Mouse (Mus musculus) mouse embryonic stem cell (cell line): ENCODE measurements around the gene Gm17657.

Source experiments
- in situ Hi-C, 2 experiments: fragments of 300-500 bp; cut with MboI; formaldehyde crosslinking; loops; 1 replicate in 1 of 2; 3 replicates in 1 of 2; pipeline ENCODE4 v1.14.3; 2019 to 2020; ENCODE audit warnings: low sequenced_read_pairs in 2 of 2, low pct_unique_long_range_greater_than_20kb in 1 of 2, mixed read lengths in 1 of 2; ENCODE audit not compliant: unreplicated experiment in 1 of 2

The Gm17657 gene

GRCm38 (mm10) chr17:29552162-29552732 lies 2.8 kb upstream of the Gm17657 start, which contains the start of gene Tmem217:
Gene Tmem217, minus strand, starts transcription at chr17:29552385.
- in situ Hi-C loops: no loop called here

GRCm38 (mm10) chr17:29551019-29551418 lies 1.6 kb upstream of the Gm17657 start:
- in situ Hi-C loops: no loop called here

DNA sequence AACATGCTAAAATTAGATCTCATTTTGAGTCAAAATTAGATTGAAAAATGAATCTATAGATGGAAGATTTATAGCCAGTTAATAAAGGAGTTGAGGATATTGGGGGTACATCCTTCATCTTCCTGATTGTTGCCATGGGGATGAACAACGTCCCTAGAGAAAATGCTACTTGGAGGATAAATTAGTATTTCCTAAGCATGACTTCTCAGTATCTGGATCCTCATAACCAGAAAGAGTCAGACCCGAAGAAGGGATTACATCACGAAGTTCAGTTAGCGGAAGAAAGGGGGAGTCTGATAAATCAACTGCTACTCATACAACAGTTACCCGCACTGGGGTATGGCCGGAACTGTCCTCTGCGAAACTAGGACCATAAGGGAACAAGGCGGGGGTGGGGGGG lies 444 bp downstream of the Gm17657 start:
- in situ Hi-C loops: no loop called here

- in situ Hi-C loops: no loop called here
These were observed 944 bp downstream of the Gm17657 start for GRCm38 (mm10) chr17:29548494-29548893.

GRCm38 (mm10) chr17:29545241-29545640 lies 4.2 kb downstream of the Gm17657 start:
- in situ Hi-C loops: no loop called here

- in situ Hi-C loops: no loop called here
These were observed 5.4 kb downstream of the Gm17657 start for GRCm38 (mm10) chr17:29544064-29544463.

- in situ Hi-C loops: no loop called here
These were observed 6.4 kb downstream of the Gm17657 start for GRCm38 (mm10) chr17:29542831-29543690.

- in situ Hi-C loops: no loop called here
These were observed 8.0 kb downstream of the Gm17657 start for GRCm38 (mm10) chr17:29541419-29541818.

GRCm38 (mm10) chr17:29540426-29540825 lies 9.0 kb downstream of the Gm17657 start:
- in situ Hi-C loops: no loop called here

- in situ Hi-C loops: loop anchor here in 1 of 2 experiments (10.0 kb wide), 2 partner anchors 221 to 351 kb away; no protein-coding TSS in a partner anchor
These were observed 15.6 kb downstream of the Gm17657 start for GRCm38 (mm10) chr17:29533866-29534265.

DNA sequence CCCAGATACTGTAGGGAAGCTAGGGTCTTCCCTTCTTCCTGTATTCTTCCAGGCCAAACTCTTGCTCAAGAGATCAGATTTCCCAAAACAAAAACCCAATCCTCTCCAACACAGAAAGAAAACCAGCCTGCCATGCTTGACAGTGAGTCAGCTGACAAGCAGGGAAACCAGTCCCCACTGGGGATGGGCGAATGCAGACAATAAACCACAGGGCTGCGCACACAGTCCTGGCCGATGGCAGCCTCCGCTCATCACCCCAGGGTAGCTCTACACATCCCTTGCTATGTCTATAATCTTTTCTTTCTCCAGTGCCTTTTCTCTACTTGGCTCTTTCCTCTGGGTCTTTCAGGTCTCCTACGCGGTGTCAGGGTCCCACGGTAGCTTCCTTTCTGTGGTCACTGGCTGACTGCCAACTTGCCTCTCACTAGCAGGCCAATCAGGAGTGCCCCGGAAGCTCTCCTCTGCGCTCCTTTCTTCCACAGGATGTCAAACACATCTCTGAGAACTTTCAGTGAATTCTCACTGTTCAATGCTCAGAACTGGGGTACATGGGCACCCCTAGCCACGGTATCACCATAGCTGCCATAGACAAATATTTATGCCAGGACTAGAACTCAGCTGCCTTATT lies 17.6 kb downstream of the Gm17657 start:
- in situ Hi-C loops: loop anchor here in 1 of 2 experiments (10.0 kb wide), 2 partner anchors 223 to 353 kb away; no protein-coding TSS in a partner anchor

- in situ Hi-C loops: loop anchor here in 1 of 2 experiments (10.0 kb wide), 2 partner anchors 224 to 354 kb away; no protein-coding TSS in a partner anchor
These were observed 18.2 kb downstream of the Gm17657 start for GRCm38 (mm10) chr17:29531278-29531677.

DNA sequence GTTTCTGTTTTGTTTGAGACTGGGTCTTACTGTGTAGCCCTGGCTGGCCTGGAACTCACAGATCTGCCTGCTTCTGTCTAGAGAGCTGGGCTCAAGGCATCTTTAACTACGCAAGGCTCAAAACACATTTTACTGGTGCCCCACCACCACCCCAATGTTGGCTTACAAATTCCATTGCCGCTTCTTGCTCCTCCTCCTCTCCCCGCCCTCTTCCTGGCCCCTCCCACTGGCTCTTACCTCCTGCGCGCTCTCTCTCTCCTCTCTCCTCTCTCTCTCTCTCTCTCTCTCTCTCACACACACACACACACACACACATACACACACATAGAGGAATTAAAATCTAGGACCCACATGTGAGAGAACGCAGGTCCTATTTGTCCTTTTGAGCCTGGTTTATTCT lies 18.9 kb downstream of the Gm17657 start:
- in situ Hi-C loops: loop anchor here in 1 of 2 experiments (10.0 kb wide), 2 partner anchors 224 to 354 kb away; no protein-coding TSS in a partner anchor

DNA sequence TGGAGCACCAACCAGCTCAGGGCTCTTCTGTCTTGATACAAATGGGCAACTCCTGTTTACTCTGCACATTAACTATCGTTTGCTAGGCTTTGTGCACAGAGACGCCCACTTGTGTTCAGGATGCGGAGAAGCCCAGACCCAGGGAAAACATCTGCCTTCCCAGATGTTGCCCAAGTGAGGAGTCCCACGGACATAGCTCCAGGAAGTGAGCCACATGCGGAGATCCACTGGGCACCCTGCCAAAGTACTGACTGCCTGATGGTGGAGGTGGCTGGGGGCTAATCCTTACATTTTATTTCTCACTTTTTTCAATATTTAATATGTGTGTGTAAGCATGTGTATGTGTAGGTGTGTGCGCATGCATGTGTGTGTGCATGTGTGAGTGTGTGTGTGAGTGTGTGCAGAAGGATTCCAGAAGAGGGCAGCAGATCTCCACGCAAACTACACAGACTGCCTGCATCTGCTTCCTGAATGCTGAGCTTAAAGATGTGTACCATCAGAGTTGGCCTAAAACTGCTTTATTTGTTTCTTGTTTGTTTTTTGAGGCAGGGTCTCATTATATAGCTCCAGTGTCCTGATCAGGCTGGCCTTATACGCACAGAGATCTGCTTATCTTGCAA lies 20.8 kb downstream of the Gm17657 start:
- in situ Hi-C loops: no loop called here

- in situ Hi-C loops: no loop called here
These were observed 23.8 kb downstream of the Gm17657 start for GRCm38 (mm10) chr17:29525613-29526012.

DNA sequence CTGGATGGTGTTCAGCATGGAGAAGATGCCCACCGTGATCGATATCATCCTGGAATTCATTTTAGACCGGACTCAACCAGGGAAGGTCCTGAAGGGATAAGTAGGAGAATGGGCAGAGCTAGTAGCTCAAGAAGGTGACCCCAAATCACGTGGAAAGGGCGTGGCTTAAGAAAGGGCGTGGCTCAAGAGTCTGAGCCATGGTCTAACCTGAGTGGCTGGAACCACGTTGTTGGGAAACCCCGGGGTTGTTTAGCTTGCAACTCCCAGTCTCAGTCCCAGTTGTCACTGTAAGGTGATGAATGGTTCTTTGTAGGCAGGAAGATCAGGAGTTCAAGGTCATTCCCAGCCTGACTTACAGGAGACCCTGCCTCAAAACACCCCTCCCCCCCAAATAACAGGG lies 29.7 kb downstream of the Gm17657 start:
- in situ Hi-C loops: loop anchor here (10.0 to 25.0 kb wide), 2 partner anchors 257 to 345 kb away; partner anchors contain the start of genes BC004004 (in 2 of the 2) and Ppil1 (in 2 of the 2)

DNA sequence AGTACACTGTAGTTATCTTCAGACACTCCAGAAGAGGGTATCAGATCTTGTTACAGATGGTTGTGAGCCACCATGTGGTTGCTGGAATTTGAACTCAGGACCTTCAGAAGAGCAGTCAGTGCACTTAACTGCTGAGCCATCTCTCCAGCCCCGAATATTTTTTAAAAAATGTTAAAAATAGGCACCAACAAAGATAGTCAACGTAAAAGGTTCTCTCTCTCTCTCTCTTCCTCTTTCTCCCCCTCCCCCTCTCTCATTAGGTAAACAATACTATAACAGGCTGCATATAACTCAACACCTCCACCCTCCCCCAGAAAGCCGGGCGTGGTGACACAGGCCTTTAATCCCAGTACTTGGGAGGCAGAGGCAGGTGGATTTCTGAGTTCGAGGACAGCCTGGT lies 30.8 kb downstream of the Gm17657 start:
- in situ Hi-C loops: loop anchor here (10.0 to 25.0 kb wide), 2 partner anchors 256 to 344 kb away; partner anchors contain the start of genes BC004004 (in 2 of the 2) and Ppil1 (in 2 of the 2)

- in situ Hi-C loops: loop anchor here (5.0 to 25.0 kb wide), 4 partner anchors 122 to 340 kb away; partner anchors contain the start of genes BC004004 (in 2 of the 2) and Ppil1 (in 2 of the 2)
These were observed 35.0 kb downstream of the Gm17657 start for GRCm38 (mm10) chr17:29514435-29514834.
